Mouse (Mus musculus): Measurements from ENCODE around the gene Slc17a4. TPM values are rescaled to one million over a fixed set of nuclear protein-coding genes. Genes with fewer than 3 reads are reported as not detected.

Slc17a4 gene
- total and polyA plus RNA-seq, 3 experiments: 0.54 TPM; not detected in 2

GRCm38 (mm10) chr13:23910121-23910520 is 4.7 kb downstream of the Slc17a4 start:
- peaks cover 21 to 34% of the 10 kb centered on the region in 2 experiments for H3K4me1 ChIP-seq (ENCODE audit: control insufficient read depth in 1 of 2, insufficient read depth in 2 of 2, low read length in 2 of 2)
- DNase-seq (ENCODE audit: low read depth, low spot score): no peak

GRCm38 (mm10) chr13:23906906-23907305 is 7.9 kb downstream of the Slc17a4 start:
- TF ChIP-seq CTCF (IDR thresholded peaks at IDR 0.05 in 2 of 3, conservative IDR thresholded peaks at IDR 0.05 in 1 of 3; ENCODE audit: control insufficient read depth in 1 of 3, insufficient read depth in 1 of 3, low read depth in 2 of 3, low read length in 3 of 3, poor library complexity in 1 of 3, severe bottlenecking in 1 of 3) (no peak), TBP (IDR thresholded peaks at IDR 0.05; ENCODE audit: low read depth, low read length) (no peak), JUND (IDR thresholded peaks at IDR 0.05; ENCODE audit: low read depth, low read length) (no peak), ELF1 (IDR thresholded peaks at IDR 0.05; ENCODE audit: low read depth, low read length) (no peak), MYB (IDR thresholded peaks at IDR 0.05; ENCODE audit: low read depth, low read length) (no peak), GABPA (IDR thresholded peaks at IDR 0.05; ENCODE audit: low read depth, low read length) (no peak), HCFC1 (IDR thresholded peaks at IDR 0.05; ENCODE audit: low read depth, low read length) (no peak), MAZ (IDR thresholded peaks at IDR 0.05; ENCODE audit: low read depth, low read length) (no peak), RCOR1 (IDR thresholded peaks at IDR 0.05; ENCODE audit: low read depth, low read length) (no peak), ZNF384 (IDR thresholded peaks at IDR 0.05; ENCODE audit: low read depth, low read length) (no peak), POLR2AphosphoS5 (IDR thresholded peaks at IDR 0.05; ENCODE audit: borderline replicate concordance, low read depth, low read length) (no peak), MEF2A (IDR thresholded peaks at IDR 0.05; ENCODE audit: extremely low read depth, insufficient replicate concordance, low read depth, low read length, poor library complexity, severe bottlenecking) (no peak), GATA1 (IDR thresholded peaks at IDR 0.05; ENCODE audit: low read depth, low read length) (no peak), MXI1 (IDR thresholded peaks at IDR 0.05; ENCODE audit: low read depth, low read length) (no peak), TAL1 (IDR thresholded peaks at IDR 0.05; ENCODE audit: low read length) (no peak)
- DNase-seq (ENCODE audit: low read depth, low spot score): no peak
- Histone ChIP-seq H3K9me3 (replicated peaks; ENCODE audit: insufficient read depth, low read length) (no peaks in the 10 kb centered on the region), H3K27me3 (ENCODE audit: control insufficient read depth in 1 of 2, insufficient read depth in 2 of 2, low read length in 2 of 2) (no peaks in the 10 kb centered on the region; a peak in 2 of 4 replicates), H3K36me3 (ENCODE audit: control insufficient read depth in 1 of 2, insufficient read depth in 2 of 2, low read length in 2 of 2) (peaks cover 0 to 18% of the 10 kb centered on the region in 2 experiments; a peak in 2 of 4 replicates), H3K4me1 (ENCODE audit: control insufficient read depth in 1 of 2, insufficient read depth in 2 of 2, low read length in 2 of 2) (peaks cover 7 to 12% of the 10 kb centered on the region in 2 experiments), H3K9ac (ENCODE audit: control insufficient read depth, low read depth, low read length, poor library complexity, severe bottlenecking) (no peak overlapping the region), H3K79me2 (ENCODE audit: control insufficient read depth, insufficient read depth, low read length, poor library complexity) (no peaks in the 10 kb centered on the region), H3K4me3 (ENCODE audit: control insufficient read depth in 1 of 2, insufficient read depth in 1 of 2, low read depth in 2 of 2, low read length in 2 of 2) (no peak overlapping the region), H3K27ac (ENCODE audit: control insufficient read depth, low read depth, low read length) (no peak overlapping the region)

More at GRCm38 (mm10) chr13:23910121-23910520, 4.7 kb downstream of the Slc17a4 start:
- H3K9ac ChIP-seq (ENCODE audit: control insufficient read depth, low read depth, low read length, poor library complexity, severe bottlenecking): no peak overlapping the region
- no peaks in the 10 kb centered on the region for H3K9me3 ChIP-seq (replicated peaks; ENCODE audit: insufficient read depth, low read length)
- H3K79me2 ChIP-seq (ENCODE audit: control insufficient read depth, insufficient read depth, low read length, poor library complexity): no peaks in the 10 kb centered on the region
- no peak for TF ChIP-seq RAD21 (IDR thresholded peaks at IDR 0.05; ENCODE audit: low read depth, low read length)
- no peak for TF ChIP-seq KAT2A (conservative IDR thresholded peaks at IDR 0.05; ENCODE audit: low read depth, low read length)
- TF ChIP-seq MAX (IDR thresholded peaks at IDR 0.05; ENCODE audit: low read length): no peak
- TF ChIP-seq USF2 (IDR thresholded peaks at IDR 0.05; ENCODE audit: borderline replicate concordance in 1 of 2, insufficient read depth in 1 of 2, low read depth in 1 of 2, low read length in 2 of 2): no peak
- no peak for TF ChIP-seq ELF1 (IDR thresholded peaks at IDR 0.05; ENCODE audit: low read depth, low read length)
- no peak for TF ChIP-seq EP300 (IDR thresholded peaks at IDR 0.05; ENCODE audit: low read depth in 1 of 2, low read length in 2 of 2)
- H3K27me3 ChIP-seq (ENCODE audit: control insufficient read depth in 1 of 2, insufficient read depth in 2 of 2, low read length in 2 of 2): no peaks in the 10 kb centered on the region; a peak in 2 of 4 replicates
- H3K27ac ChIP-seq (ENCODE audit: control insufficient read depth, low read depth, low read length): no peak overlapping the region
- peaks cover 0 to 39% of the 10 kb centered on the region in 2 experiments; a peak in 2 of 4 replicates for H3K36me3 ChIP-seq (ENCODE audit: control insufficient read depth in 1 of 2, insufficient read depth in 2 of 2, low read length in 2 of 2)
- no peak overlapping the region for H3K4me3 ChIP-seq (ENCODE audit: control insufficient read depth in 1 of 2, insufficient read depth in 1 of 2, low read depth in 2 of 2, low read length in 2 of 2)

Measured in MEL (cell line).